Mouse (Mus musculus) kidney, embryonic 14.5 days (tissue): Measurements from ENCODE around the gene Masp1. TPM values are rescaled to one million over a fixed set of nuclear protein-coding genes. Genes with fewer than 3 reads are reported as not detected.
A peak's percentile ranks its signal among the peaks of the same experiment; 100 is the strongest.

ENCODE experiments used
- ATAC-seq: fragments of 200-750 bp; cut with Nextera tagmentation; 2 replicates; pipeline ENCODE4 v1.8.0; 2017; ENCODE audit warnings: moderate number of reproducible peaks, mild to moderate bottlenecking, moderate TSS enrichment, moderate library complexity; ENCODE audit not compliant: low FRiP score, low TSS enrichment
- H3K27ac ChIP-seq: fragments of 300-500 bp; sonication (generic); 2 replicates; pipeline ENCODE4 v1.5.1; 2014; ENCODE audit warnings: low read depth, mild to moderate bottlenecking, low read length, moderate library complexity, mixed read lengths
- H3K27me3 ChIP-seq: fragments of 300-500 bp; sonication (generic); 2 replicates; pipeline ENCODE4 v1.6.1; 2014; ENCODE audit warnings: mild to moderate bottlenecking, low read length; ENCODE audit not compliant: control insufficient read depth, insufficient read depth
- H3K36me3 ChIP-seq: fragments of 300-500 bp; sonication (generic); 2 replicates; pipeline ENCODE4 v1.6.1; 2014; ENCODE audit warnings: low read length, mixed read lengths; ENCODE audit not compliant: control insufficient read depth, insufficient read depth
- H3K4me1 ChIP-seq: fragments of 300-500 bp; sonication (generic); 2 replicates; pipeline ENCODE4 v1.6.1; 2014; ENCODE audit warnings: low read length, mixed read lengths; ENCODE audit not compliant: control insufficient read depth, insufficient read depth
- H3K4me2 ChIP-seq: fragments of 300-500 bp; sonication (generic); replicated peaks from 2 replicates; pipeline ENCODE4 v1.6.1; 2014; ENCODE audit warnings: low read depth, mild to moderate bottlenecking, low read length
- H3K4me3 ChIP-seq: fragments of 300-500 bp; sonication (generic); 2 replicates; pipeline ENCODE4 v1.5.1; 2014; ENCODE audit warnings: mild to moderate bottlenecking, low read length
- H3K9ac ChIP-seq: fragments of 300-500 bp; sonication (generic); 2 replicates; pipeline ENCODE4 v1.6.1; 2014; ENCODE audit warnings: low read depth, mild to moderate bottlenecking, low read length, moderate library complexity
- H3K9me3 ChIP-seq: fragments of 300-500 bp; sonication (generic); 2 replicates; pipeline ENCODE4 v1.6.1; 2016; ENCODE audit warnings: low read length; ENCODE audit not compliant: control insufficient read depth
- WGBS: fragments of 180-500 bp; shearing (Covaris S2); extraction: QIAGEN DNeasy Blood & Tissue Kit; methylation state at CpG from one replicate; pipeline ENCODE4 v1.1.7; 2014; 5-methylcytosine and 5-hydroxymethylcytosine counted together
- polyA plus RNA-seq: library from polyadenylated mRNA; unstranded; fragments of >200 nt; fragmentation: Nextera tagmentation; extraction: Ambion mirVana; gene quantifications from 2 replicates; pipeline ENCODE4 v1.2.1, GENCODE M21; 2014

Masp1 gene
- polyA plus RNA-seq, 1 experiment from 2014 or later: 7.5 TPM

DNA sequence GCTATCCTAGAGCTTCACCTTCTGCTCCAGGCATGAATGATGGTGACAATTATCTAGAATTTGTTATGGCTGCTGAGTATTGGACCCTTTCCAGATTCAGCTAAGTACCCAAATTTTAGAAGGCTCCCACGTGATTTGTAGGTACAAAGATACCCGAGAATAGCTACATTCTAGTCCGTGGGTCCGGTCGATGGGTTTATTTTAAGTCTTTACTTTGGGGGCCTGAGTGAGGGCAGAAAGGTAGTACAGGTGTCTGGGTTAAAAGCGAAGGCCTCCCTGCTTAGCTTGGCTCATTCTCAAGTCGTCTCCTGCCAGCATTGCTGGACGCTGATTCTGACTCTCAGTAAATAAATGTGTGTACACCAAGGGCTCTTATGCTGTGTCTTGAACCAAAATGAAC lies 90.6 kb downstream of the Masp1 start:
- Histone ChIP-seq H3K9ac (no peak overlapping the region), H3K4me2 (no peak overlapping the region), H3K27me3 (no peaks in the 10 kb centered on the region), H3K36me3 (no peaks in the 10 kb centered on the region), H3K27ac (no peak overlapping the region), H3K4me3 (no peak overlapping the region), H3K4me1 (no peaks in the 10 kb centered on the region), H3K9me3 (no peaks in the 10 kb centered on the region)
- ATAC-seq: no peak
- 80% methylated on average over 8 of the region's 8 CpGs for WGBS

- no peaks in the 10 kb centered on the region for H3K27me3 ChIP-seq
- H3K36me3 ChIP-seq: no peaks in the 10 kb centered on the region
- H3K4me3 ChIP-seq: no peak within 1 kb of the TSS
- no peaks in the 10 kb centered on the region for H3K4me1 ChIP-seq
- H3K9ac ChIP-seq: no peak within 1 kb of the TSS
- H3K27ac ChIP-seq: no peak within 1 kb of the TSS
- no peak within 1 kb of the TSS for H3K4me2 ChIP-seq
- no peak for ATAC-seq
- WGBS: 85% methylated on average over 7 of the region's 7 CpGs
- no peaks in the 10 kb centered on the region for H3K9me3 ChIP-seq
Observed at GRCm38 (mm10) chr16:23428647-23429319, 91.8 kb downstream of the Masp1 start, which contains the start of gene Rtp1. Gene Rtp1 (plus strand): TSS chr16:23429133.

- Histone ChIP-seq H3K4me2 (no peak overlapping the region), H3K36me3 (no peaks in the 10 kb centered on the region), H3K9ac (no peak overlapping the region), H3K27ac (no peak overlapping the region), H3K27me3 (no peaks in the 10 kb centered on the region), H3K9me3 (no peaks in the 10 kb centered on the region), H3K4me3 (no peak overlapping the region), H3K4me1 (no peaks in the 10 kb centered on the region)
- WGBS: 71% methylated on average over 1 of the region's 1 CpGs
- no peak for ATAC-seq
Observed at GRCm38 (mm10) chr16:23427701-23428100, 92.9 kb downstream of the Masp1 start.

DNA sequence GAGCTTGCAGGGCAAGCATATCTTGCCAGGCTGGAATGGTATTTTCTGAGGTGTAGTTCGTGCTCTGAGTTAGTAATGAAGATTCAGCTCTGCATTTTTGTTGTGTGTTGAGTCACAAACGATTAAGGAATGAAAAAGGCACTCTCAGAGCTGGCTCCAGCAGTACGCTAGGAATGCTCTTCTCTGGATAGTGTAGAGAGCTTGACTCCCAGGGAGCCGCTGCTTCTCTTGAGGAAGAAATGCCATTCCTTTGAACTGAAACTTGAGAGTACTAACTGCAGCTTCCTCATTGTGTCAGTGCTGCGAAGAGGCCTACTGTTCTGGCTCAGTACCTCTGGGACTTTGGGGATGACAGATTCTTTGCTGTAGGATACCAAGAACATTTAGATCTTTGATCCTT lies 96.8 kb downstream of the Masp1 start:
- H3K9ac ChIP-seq: no peak overlapping the region
- ATAC-seq: no peak
- no peak overlapping the region for H3K4me3 ChIP-seq
- no peaks in the 10 kb centered on the region for H3K27me3 ChIP-seq
- H3K9me3 ChIP-seq: no peaks in the 10 kb centered on the region
- 56% methylated on average over 5 of the region's 5 CpGs for WGBS
- no peak overlapping the region for H3K4me2 ChIP-seq
- H3K4me1 ChIP-seq: no peaks in the 10 kb centered on the region
- no peak overlapping the region for H3K27ac ChIP-seq
- no peaks in the 10 kb centered on the region for H3K36me3 ChIP-seq

DNA sequence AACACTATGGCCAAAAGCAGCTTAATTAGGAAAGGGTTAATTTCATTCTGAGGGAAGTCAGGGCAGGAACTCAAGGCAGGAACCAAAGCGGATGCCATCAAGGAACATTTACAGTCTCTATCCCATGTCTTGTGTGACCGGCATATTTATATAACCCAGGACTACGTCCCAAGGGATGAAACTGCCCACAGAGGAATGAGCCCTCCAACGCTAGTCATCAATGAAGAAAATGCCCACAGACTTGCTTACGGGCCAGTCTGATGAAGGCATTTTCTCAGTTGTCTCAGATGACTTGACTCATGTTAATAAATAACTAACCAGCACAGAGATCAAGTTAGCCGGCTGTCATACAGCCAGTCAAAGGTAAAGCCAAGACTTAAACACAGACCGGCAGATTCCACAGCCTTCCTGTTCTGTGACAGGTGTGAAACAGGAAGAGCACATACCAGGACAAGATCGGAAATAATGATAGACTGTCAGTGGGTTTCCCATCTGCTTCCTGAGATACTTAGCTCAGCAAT lies 101.0 kb downstream of the Masp1 start:
- Histone ChIP-seq H3K9ac (no peak overlapping the region), H3K4me2 (no peak overlapping the region), H3K27ac (no peak overlapping the region), H3K9me3 (no peaks in the 10 kb centered on the region), H3K4me3 (no peak overlapping the region), H3K27me3 (no peaks in the 10 kb centered on the region), H3K36me3 (no peaks in the 10 kb centered on the region), H3K4me1 (no peaks in the 10 kb centered on the region)
- no peak for ATAC-seq
- 75% methylated on average over 8 of the region's 8 CpGs for WGBS

- no peak overlapping the region for H3K9ac ChIP-seq
- no peak overlapping the region for H3K4me3 ChIP-seq
- WGBS: 67% methylated on average over 13 of the region's 13 CpGs
- H3K4me1 ChIP-seq: no peaks in the 10 kb centered on the region
- H3K27ac ChIP-seq: no peak overlapping the region
- H3K27me3 ChIP-seq: no peaks in the 10 kb centered on the region
- no peaks in the 10 kb centered on the region for H3K36me3 ChIP-seq
- H3K4me2 ChIP-seq: no peak overlapping the region
- no peak for ATAC-seq
- no peaks in the 10 kb centered on the region for H3K9me3 ChIP-seq
Observed at GRCm38 (mm10) chr16:23417456-23418240, 103.0 kb downstream of the Masp1 start.

DNA sequence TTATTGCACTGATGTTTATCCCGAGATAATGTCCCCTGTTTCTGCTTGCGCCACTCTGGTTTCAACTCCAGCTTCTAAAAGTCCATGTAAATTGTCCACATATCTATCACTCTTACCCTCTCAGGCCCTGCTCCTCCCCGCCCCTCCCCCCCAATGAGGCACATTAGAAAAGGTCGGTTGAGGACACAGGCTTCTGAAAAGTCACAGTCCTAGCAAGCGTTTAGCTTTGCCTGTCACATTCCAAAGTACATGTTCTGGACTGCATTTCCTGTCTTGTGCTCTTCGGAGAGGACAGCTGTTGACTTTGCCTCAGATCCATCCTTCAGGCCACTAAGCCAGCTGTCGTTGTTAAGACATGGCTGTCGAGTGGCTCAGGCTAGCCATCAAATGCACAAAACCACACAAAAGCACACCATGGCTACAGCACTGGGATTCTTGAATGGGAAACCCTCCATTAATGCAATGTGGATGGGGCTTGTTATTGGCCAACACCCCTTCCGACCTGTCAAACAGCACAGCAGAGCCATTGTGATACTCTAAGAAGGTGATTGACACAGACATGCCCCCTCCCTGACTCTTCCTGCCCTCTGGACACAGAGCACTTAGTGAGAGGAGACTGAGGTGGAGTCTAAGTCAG lies 103.8 kb downstream of the Masp1 start:
- H3K4me1 ChIP-seq: no peaks in the 10 kb centered on the region
- no peaks in the 10 kb centered on the region for H3K27me3 ChIP-seq
- ATAC-seq: peak; percentile 54; the same call in 1 of the 2 replicates
- H3K27ac ChIP-seq: no peak overlapping the region
- no peak overlapping the region for H3K9ac ChIP-seq
- no peaks in the 10 kb centered on the region for H3K9me3 ChIP-seq
- H3K4me3 ChIP-seq: no peak overlapping the region
- 47% methylated on average over 9 of the region's 9 CpGs for WGBS
- H3K4me2 ChIP-seq: peak overlapping the region; percentile 12; the same call in 1 of the 2 replicates
- no peaks in the 10 kb centered on the region for H3K36me3 ChIP-seq

DNA sequence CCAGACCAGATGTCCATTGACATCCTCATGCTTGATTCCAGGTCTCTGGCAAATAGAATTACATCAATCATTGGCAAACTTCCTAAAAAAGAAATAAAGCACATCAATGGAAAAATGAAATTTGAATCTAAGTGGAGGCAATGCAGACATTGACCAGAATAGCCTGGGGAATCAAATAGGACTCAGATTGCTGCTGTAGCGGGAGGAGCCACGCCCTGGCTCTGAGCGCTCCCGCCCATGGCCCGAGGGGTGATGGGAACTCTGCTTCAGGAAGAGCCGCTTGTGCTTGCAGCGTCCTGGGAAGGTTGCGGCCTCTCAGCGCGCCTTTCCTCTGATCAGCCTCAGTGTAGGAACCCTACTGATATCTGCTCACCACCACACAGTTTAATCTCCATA lies 104.4 kb downstream of the Masp1 start:
- no peaks in the 10 kb centered on the region for H3K27me3 ChIP-seq
- H3K27ac ChIP-seq: no peak overlapping the region
- H3K36me3 ChIP-seq: no peaks in the 10 kb centered on the region
- ATAC-seq: peak; percentile 75; the same call in 1 of the 2 replicates
- H3K9ac ChIP-seq: no peak overlapping the region
- H3K4me2 ChIP-seq: peak overlapping the region; percentile 12; the same call in 1 of the 2 replicates
- no peak overlapping the region for H3K4me3 ChIP-seq
- 36% methylated on average over 10 of the region's 10 CpGs for WGBS
- H3K9me3 ChIP-seq: no peaks in the 10 kb centered on the region
- no peaks in the 10 kb centered on the region for H3K4me1 ChIP-seq
